Mouse (Mus musculus) liver, adult 2 months (tissue): Measurements from ENCODE around the gene 4930442H23Rik. TPM values are rescaled to one million over a fixed set of nuclear protein-coding genes. Genes with fewer than 3 reads are reported as not detected.

Experiments used
- DNase-seq: peaks from one replicate; pipeline ENCODE4 v3.0.0-alpha.2; 2011; ENCODE audit warnings: low read depth, low spot score; ENCODE audit errors: extremely low read depth
- H3K27ac ChIP-seq: fragments of 200-500 bp; replicated peaks from 2 replicates; pipeline ENCODE4 v1.5.1; 2012; ENCODE audit warnings: low read depth, mild to moderate bottlenecking, control low read depth, inconsistent platforms, low read length; ENCODE audit not compliant: insufficient read depth
- H3K27me3 ChIP-seq: fragments of 200-500 bp; 2 replicates; pipeline ENCODE4 v1.6.1; 2012; ENCODE audit warnings: mild to moderate bottlenecking, moderate library complexity, low read length, inconsistent platforms; ENCODE audit not compliant: control insufficient read depth, insufficient read depth
- H3K36me3 ChIP-seq: fragments of 200-500 bp; 2 replicates; pipeline ENCODE4 v1.6.1; 2012; ENCODE audit warnings: low read length, inconsistent platforms; ENCODE audit not compliant: control insufficient read depth, insufficient read depth
- H3K4me1 ChIP-seq: fragments of 200-500 bp; 2 replicates; pipeline ENCODE4 v1.6.1; 2011; ENCODE audit warnings: low read length; ENCODE audit not compliant: control insufficient read depth, insufficient read depth
- H3K4me3 ChIP-seq: fragments of 200-500 bp; 2 replicates; pipeline ENCODE4 v1.5.1; 2011; ENCODE audit warnings: low read depth, mild to moderate bottlenecking, control low read depth, low read length, moderate library complexity; ENCODE audit not compliant: insufficient read depth
- H3K79me2 ChIP-seq: fragments of 200-500 bp; 2 replicates; pipeline ENCODE4 v1.6.1; 2012; ENCODE audit warnings: inconsistent platforms, mild to moderate bottlenecking, low read length, moderate library complexity; ENCODE audit not compliant: control insufficient read depth, insufficient read depth
- H3K9ac ChIP-seq: fragments of 200-500 bp; 2 replicates; pipeline ENCODE4 v1.6.1; 2012; ENCODE audit warnings: low read depth, mild to moderate bottlenecking, control low read depth, inconsistent platforms, low read length
- CTCF ChIP-seq: fragments of 200-500 bp; IDR thresholded peaks from 2 replicates; pipeline ENCODE4 v1.5.1; 2011; ENCODE audit warnings: low read depth, low read length, control low read depth
- POLR2A ChIP-seq: fragments of 200-500 bp; IDR thresholded peaks from 2 replicates; pipeline ENCODE4 v1.6.1; 2011; ENCODE audit warnings: low read length, control low read depth; ENCODE audit not compliant: insufficient read depth; ENCODE audit errors: extremely low read depth
- WGBS: fragments of 180-500 bp; shearing (Covaris S2); methylation state at CpG from one replicate; pipeline ENCODE4 v1.1.7; 2018; 5-methylcytosine and 5-hydroxymethylcytosine counted together
- polyA plus RNA-seq: library from polyadenylated mRNA; depleted of rRNA; stranded (reverse); fragments of >200 nt; gene quantifications from 2 replicates; pipeline ENCODE4 v1.2.3, GENCODE M21; 2012
- total RNA-seq: library from RNA; depleted of rRNA; stranded (reverse); fragments of >200 nt; gene quantifications from 2 replicates; pipeline ENCODE4 v1.2.3, GENCODE M21; 2014

Gene 4930442H23Rik
- total and polyA plus RNA-seq, 2 experiments = not detected

GRCm38 (mm10) chr10:81195300-81195699, 11.7 kb upstream of the 4930442H23Rik start:
- Histone ChIP-seq H3K27ac (no peak overlapping the region), H3K4me3 (no peak overlapping the region), H3K9ac (no peak overlapping the region), H3K79me2 (no peaks in the 10 kb centered on the region), H3K27me3 (no peaks in the 10 kb centered on the region), H3K4me1 (peaks cover 6% of the 10 kb centered on the region), H3K36me3 (no peaks in the 10 kb centered on the region)
- DNase-seq = no peak
- TF ChIP-seq POLR2A (no peak), CTCF (no peak)
- 73% methylated on average over 4 of the region's 4 CpGs for WGBS

- Histone ChIP-seq H3K36me3 (no peaks in the 10 kb centered on the region), H3K27ac (no peak overlapping the region), H3K9ac (no peak overlapping the region), H3K4me1 (peaks cover 6% of the 10 kb centered on the region), H3K4me3 (no peak overlapping the region), H3K27me3 (no peaks in the 10 kb centered on the region), H3K79me2 (no peaks in the 10 kb centered on the region)
- TF ChIP-seq CTCF (no peak), POLR2A (no peak)
- no peak for DNase-seq
- WGBS = 16% methylated on average over 37 of the region's 37 CpGs
Observed at GRCm38 (mm10) chr10:81193991-81194774, 10.5 kb upstream of the 4930442H23Rik start.

GRCm38 (mm10) chr10:81192968-81193501, 9.4 kb upstream of the 4930442H23Rik start:
- peak overlapping the region; percentile 32 for H3K27ac ChIP-seq
- peak; percentile 50 for DNase-seq
- WGBS = 2% methylated on average over 19 of the region's 19 CpGs
- TF ChIP-seq CTCF (0 out of 2 replicates have a peak, but pooled peaks have one; percentile 2), POLR2A (no peak)
- peak overlapping the region; percentile 90 for H3K4me3 ChIP-seq
- no peaks in the 10 kb centered on the region for H3K27me3 ChIP-seq
- peak overlapping the region; percentile 98 for H3K9ac ChIP-seq
- no peaks in the 10 kb centered on the region for H3K79me2 ChIP-seq
- no peaks in the 10 kb centered on the region for H3K36me3 ChIP-seq
- H3K4me1 ChIP-seq = peaks cover 6% of the 10 kb centered on the region

GRCm38 (mm10) chr10:81192270-81192967, 8.8 kb upstream of the 4930442H23Rik start:
- Histone ChIP-seq H3K4me1 (peaks cover 6% of the 10 kb centered on the region), H3K9ac (peak overlapping the region; percentile 98), H3K4me3 (peak overlapping the region; percentile 90), H3K27ac (peak overlapping the region; percentile 88), H3K27me3 (no peaks in the 10 kb centered on the region), H3K79me2 (no peaks in the 10 kb centered on the region), H3K36me3 (no peaks in the 10 kb centered on the region)
- under 1% methylated on average over 80 of the region's 93 CpGs for WGBS
- peak; percentile 52 for DNase-seq
- TF ChIP-seq POLR2A (no peak), CTCF (0 out of 2 replicates have a peak, but pooled peaks have one; percentile 1)

- TF ChIP-seq CTCF (no peak), POLR2A (no peak)
- Histone ChIP-seq H3K4me3 (no peak overlapping the region), H3K27me3 (no peaks in the 10 kb centered on the region), H3K36me3 (no peaks in the 10 kb centered on the region), H3K9ac (peak overlapping the region; percentile 9; the same call in 1 of the 2 replicates), H3K79me2 (no peaks in the 10 kb centered on the region; the same call in 1 of the 2 replicates), H3K27ac (no peak overlapping the region), H3K4me1 (peaks cover 6% of the 10 kb centered on the region)
- 76% methylated on average over 18 of the region's 18 CpGs for WGBS
- DNase-seq = no peak
Observed at GRCm38 (mm10) chr10:81191342-81191982, 7.8 kb upstream of the 4930442H23Rik start.
